Mouse (Mus musculus) forebrain, embryonic 12.5 days (tissue): ENCODE data around the gene Ifna13. TPM values are rescaled to one million over a fixed set of nuclear protein-coding genes. Genes with fewer than 3 reads are reported as not detected.

Source experiments
- ATAC-seq: fragments of 200-750 bp; cut with Nextera tagmentation; 2 replicates; pipeline ENCODE4 v1.8.0; 2017; ENCODE audit warnings: moderate TSS enrichment; ENCODE audit not compliant: low FRiP score
- H3K27ac ChIP-seq: fragments of 300-500 bp; sonication (generic); 2 replicates; pipeline ENCODE4 v1.5.1; 2016; ENCODE audit warnings: mild to moderate bottlenecking
- H3K27me3 ChIP-seq: fragments of 300-500 bp; sonication (generic); 2 replicates; pipeline ENCODE4 v1.6.1; 2016; ENCODE audit warnings: mild to moderate bottlenecking
- H3K36me3 ChIP-seq: fragments of 300-500 bp; sonication (generic); replicated peaks from 2 replicates; pipeline ENCODE4 v1.6.1; 2016; ENCODE audit warnings: mild to moderate bottlenecking
- H3K4me1 ChIP-seq: fragments of 300-500 bp; sonication (generic); 2 replicates; pipeline ENCODE4 v1.6.1; 2016
- H3K4me2 ChIP-seq: fragments of 300-500 bp; sonication (generic); 2 replicates; pipeline ENCODE4 v1.6.1; 2016; ENCODE audit warnings: mild to moderate bottlenecking, moderate library complexity
- H3K4me3 ChIP-seq: fragments of 300-500 bp; sonication (generic); replicated peaks from 2 replicates; pipeline ENCODE4 v1.5.1; 2016; ENCODE audit warnings: mild to moderate bottlenecking
- H3K9ac ChIP-seq: fragments of 300-500 bp; sonication (generic); 2 replicates; pipeline ENCODE4 v1.6.1; 2016; ENCODE audit warnings: mild to moderate bottlenecking
- H3K9me3 ChIP-seq: fragments of 300-500 bp; sonication (generic); 2 replicates; pipeline ENCODE4 v1.6.1; 2016
- WGBS: fragments of 180-500 bp; shearing (Covaris S2); methylation state at CpG from one replicate; pipeline ENCODE4 v1.1.7; 2016; 5-methylcytosine and 5-hydroxymethylcytosine counted together
- polyA plus RNA-seq: library from polyadenylated mRNA; unstranded; fragments of >200 nt; fragmentation: Nextera tagmentation; extraction: Ambion mirVana; gene quantifications from 2 replicates; pipeline ENCODE4 v1.2.1, GENCODE M21; 2016

Ifna13 gene
- polyA plus RNA-seq, 1 experiment from 2014 or later = not detected

- no peaks in the 10 kb centered on the region for H3K4me1 ChIP-seq
- H3K27me3 ChIP-seq = no peaks in the 10 kb centered on the region
- no peaks in the 10 kb centered on the region for H3K36me3 ChIP-seq
- no peak for ATAC-seq
- H3K4me2 ChIP-seq = no peak within 1 kb of the TSS
- H3K9me3 ChIP-seq = no peaks in the 10 kb centered on the region
- WGBS = 92% methylated on average over 4 of the region's 4 CpGs
- no peak within 1 kb of the TSS for H3K9ac ChIP-seq
- no peak within 1 kb of the TSS for H3K27ac ChIP-seq
- H3K4me3 ChIP-seq = no peak within 1 kb of the TSS
Measured at GRCm38 (mm10) chr4:88634311-88634710, 9.9 kb downstream of the Ifna13 start, which contains the start of gene C87499. Gene C87499 (minus strand): TSS chr4:88634411.

GRCm38 (mm10) chr4:88603276-88603675 lies 41.0 kb downstream of the Ifna13 start, which contains the start of gene Ifna12:
Gene Ifna12 (minus strand): TSS chr4:88603376.
- no peak within 1 kb of the TSS for H3K27ac ChIP-seq
- H3K4me2 ChIP-seq = no peak within 1 kb of the TSS
- ATAC-seq = no peak
- no peak within 1 kb of the TSS for H3K9ac ChIP-seq
- no peaks in the 10 kb centered on the region for H3K27me3 ChIP-seq
- H3K36me3 ChIP-seq = no peaks in the 10 kb centered on the region
- H3K4me3 ChIP-seq = no peak within 1 kb of the TSS
- H3K4me1 ChIP-seq = no peaks in the 10 kb centered on the region
- no peaks in the 10 kb centered on the region for H3K9me3 ChIP-seq

Other genes with a start within 250 kb of the Ifna13 start
- gene Hacd4, start 205.5 kb downstream of the Ifna13 start, polyA plus RNA-seq = 2.2 and 2.7 TPM in 2 replicates
- not detected in 2 replicates for gene Ifnb1, start 121.7 kb downstream of the Ifna13 start, polyA plus RNA-seq
- gene Ifna15, start 86.2 kb downstream of the Ifna13 start, polyA plus RNA-seq = not detected in 2 replicates
- gene Ifna14, start 72.7 kb downstream of the Ifna13 start, polyA plus RNA-seq = not detected in 2 replicates
- not detected in 2 replicates for gene Ifna9, start 52.1 kb downstream of the Ifna13 start, polyA plus RNA-seq
- gene Ifna12, start 41.1 kb downstream of the Ifna13 start, polyA plus RNA-seq = not detected in 2 replicates
- not detected in 2 replicates for gene C87499, start 10.0 kb downstream of the Ifna13 start, polyA plus RNA-seq
- not detected in 2 replicates for gene Ifna16, start 32.5 kb upstream of the Ifna13 start, polyA plus RNA-seq
- gene Ifna2, start 39.5 kb upstream of the Ifna13 start, polyA plus RNA-seq = not detected in 2 replicates
- gene Ifnab, start 46.9 kb upstream of the Ifna13 start, polyA plus RNA-seq = not detected in 2 replicates
- 1.6 and 2.4 TPM in 2 replicates for gene Gm26566, start 77.3 kb upstream of the Ifna13 start, polyA plus RNA-seq
- 142 and 149 TPM in 2 replicates for gene Klhl9, start 78.0 kb upstream of the Ifna13 start, polyA plus RNA-seq
- not detected in 2 replicates for gene Gm13271, start 110.4 kb upstream of the Ifna13 start, polyA plus RNA-seq
- gene Gm13283, start 115.7 kb upstream of the Ifna13 start, polyA plus RNA-seq = 0.15 and 0.18 TPM in 2 replicates
- gene Gm13290, start 129.4 kb upstream of the Ifna13 start, polyA plus RNA-seq = 0.55 TPM in 1 of 2 replicates, not detected in the other
- gene Gm13289, start 132.5 kb upstream of the Ifna13 start, polyA plus RNA-seq = not detected in 2 replicates
- gene Gm13272, start 135.4 kb upstream of the Ifna13 start, polyA plus RNA-seq = not detected in 2 replicates
- not detected in 2 replicates for gene Ifnz, start 137.7 kb upstream of the Ifna13 start, polyA plus RNA-seq
- not detected in 2 replicates for gene Gm13276, start 141.2 kb upstream of the Ifna13 start, polyA plus RNA-seq
- not detected in 2 replicates for gene Gm13277, start 144.2 kb upstream of the Ifna13 start, polyA plus RNA-seq
- not detected in 2 replicates for gene Gm13278, start 147.1 kb upstream of the Ifna13 start, polyA plus RNA-seq
- gene Gm13275, start 150.0 kb upstream of the Ifna13 start, polyA plus RNA-seq = not detected in 2 replicates
- gene Gm13279, start 152.9 kb upstream of the Ifna13 start, polyA plus RNA-seq = not detected in 2 replicates
- 0.29 TPM in 1 of 2 replicates, not detected in the other for gene Gm13285, start 155.2 kb upstream of the Ifna13 start, polyA plus RNA-seq
- not detected in 2 replicates for gene Gm13287, start 158.8 kb upstream of the Ifna13 start, polyA plus RNA-seq
- 0.15 TPM in 1 of 2 replicates, not detected in the other for gene Gm13288, start 161.1 kb upstream of the Ifna13 start, polyA plus RNA-seq
- not detected in 2 replicates for gene Ifna7, start 171.8 kb upstream of the Ifna13 start, polyA plus RNA-seq
- not detected in 2 replicates for gene Ifna11, start 175.5 kb upstream of the Ifna13 start, polyA plus RNA-seq
- gene Ifna6, start 183.0 kb upstream of the Ifna13 start, polyA plus RNA-seq = not detected in 2 replicates
- gene Ifna5, start 191.1 kb upstream of the Ifna13 start, polyA plus RNA-seq = not detected in 2 replicates
- gene Ifna4, start 197.4 kb upstream of the Ifna13 start, polyA plus RNA-seq = not detected in 2 replicates
- not detected in 2 replicates for gene Ifna1, start 205.6 kb upstream of the Ifna13 start, polyA plus RNA-seq
- gene Ifne, start 235.7 kb upstream of the Ifna13 start, polyA plus RNA-seq = not detected in 2 replicates